Mouse (Mus musculus): Measurements from ENCODE around the gene Rasgrp4.
"Not testable (repeated sequence)": the region's sequence is repeated elsewhere in the genome, so short reads cannot be mapped to it uniquely, and the experiment has no call there.

Gene Rasgrp4

DNA sequence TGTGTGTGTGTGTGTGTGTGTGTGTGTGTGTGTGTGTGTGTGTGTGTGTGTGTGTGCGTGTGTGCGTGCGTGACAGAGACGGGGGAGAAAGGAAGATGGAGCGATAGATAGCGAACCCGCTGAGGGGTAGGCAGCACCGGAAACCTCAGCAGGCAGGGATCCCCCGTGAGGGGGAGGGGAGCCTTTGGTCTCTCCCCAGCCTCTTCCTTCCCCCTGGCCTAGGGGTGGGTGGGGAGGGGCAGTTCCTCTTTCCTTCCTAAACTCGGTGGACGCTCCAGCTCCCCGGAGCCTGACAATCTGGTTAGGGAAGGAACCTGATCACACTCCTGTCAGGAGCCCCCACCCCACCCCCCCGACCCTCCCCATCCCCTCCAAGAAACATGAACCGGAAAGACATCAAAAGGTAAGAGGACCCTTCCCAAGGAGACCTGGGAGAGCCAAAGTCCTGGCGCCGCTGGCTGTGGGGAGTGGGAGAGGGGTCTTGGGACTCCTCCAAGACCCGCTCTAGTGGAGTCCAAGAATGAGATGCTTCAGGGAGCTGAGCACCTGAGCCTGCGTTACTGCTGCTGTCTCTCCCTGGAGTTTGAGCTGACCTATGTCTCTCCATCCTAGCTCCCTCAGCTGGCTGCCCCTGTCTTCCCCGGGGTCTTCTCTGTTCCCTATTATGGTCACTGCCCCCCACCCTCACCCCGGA, at the start of gene Rasgrp4:
Rasgrp4 (plus strand) TSS at position 159 of the 694 bp plus-strand sequence.
- no peak for DNase-seq (ENCODE audit: low spot score in 2 of 2)

- no peak for DNase-seq (ENCODE audit: low spot score in 2 of 2)
Observed at GRCm38 (mm10) chr7:29085981-29086380, 48.7 kb upstream of the Rasgrp4 start.

GRCm38 (mm10) chr7:29086902-29087301, 47.7 kb upstream of the Rasgrp4 start:
- DNase-seq (ENCODE audit: low spot score in 2 of 2): no peak

- no peak for DNase-seq (ENCODE audit: low spot score in 2 of 2)
Observed at GRCm38 (mm10) chr7:29088817-29089216, 45.8 kb upstream of the Rasgrp4 start.

- no peak for DNase-seq (ENCODE audit: low spot score in 2 of 2)
Observed at GRCm38 (mm10) chr7:29097131-29097530, 37.5 kb upstream of the Rasgrp4 start.

- DNase-seq (ENCODE audit: low spot score in 2 of 2): no peak
Observed at GRCm38 (mm10) chr7:29101286-29102017, 33.2 kb upstream of the Rasgrp4 start.

- DNase-seq (ENCODE audit: low spot score in 2 of 2): peak in 1 of 2 experiments; percentile 46
Observed at GRCm38 (mm10) chr7:29108992-29109955, 25.4 kb upstream of the Rasgrp4 start.

- no peak for DNase-seq (ENCODE audit: low spot score in 2 of 2)
Observed at GRCm38 (mm10) chr7:29118142-29118851, 16.4 kb upstream of the Rasgrp4 start.

DNA sequence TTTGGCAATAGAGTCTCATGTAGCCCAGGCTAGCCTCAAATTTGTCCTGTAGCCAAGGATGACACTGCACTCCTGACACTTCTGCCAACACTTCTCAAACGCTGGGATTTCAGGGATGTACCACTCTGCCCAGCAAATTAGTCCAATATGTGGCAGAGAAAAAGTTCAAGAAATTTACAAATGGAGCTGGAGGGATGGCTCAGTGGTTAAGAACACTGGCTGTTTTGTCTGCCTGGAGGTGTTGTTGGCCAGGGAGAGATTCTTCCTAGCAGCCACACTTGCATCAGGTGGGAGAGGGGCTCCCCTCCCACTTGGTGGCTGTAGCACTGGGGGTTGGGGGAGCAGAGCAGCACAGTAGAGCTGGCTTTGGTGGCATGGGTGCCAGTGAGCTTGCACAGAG, 15.1 kb upstream of the Rasgrp4 start:
- DNase-seq (ENCODE audit: low spot score in 2 of 2): no peak

DNA sequence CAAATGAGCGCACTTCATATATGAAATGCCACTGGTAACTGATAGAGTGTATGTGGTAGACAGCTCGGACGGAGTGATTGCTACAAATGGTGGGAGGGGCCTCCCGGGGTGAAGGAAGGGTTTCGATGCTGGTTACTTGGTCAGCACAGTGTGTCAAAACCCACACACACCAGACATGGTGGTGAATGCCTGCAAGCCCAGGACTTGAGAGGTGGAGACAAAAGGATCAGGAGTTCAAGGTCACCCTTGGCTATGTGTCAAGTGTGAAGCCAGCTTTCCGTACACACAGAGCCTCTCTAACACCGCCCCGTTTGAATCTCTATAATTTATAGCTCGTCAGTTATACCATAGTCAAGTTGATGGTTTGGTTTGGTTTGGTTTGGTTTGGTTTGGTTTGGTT, 11.8 kb upstream of the Rasgrp4 start:
- DNase-seq (ENCODE audit: low spot score in 2 of 2): no peak

GRCm38 (mm10) chr7:29123531-29124358, 10.9 kb upstream of the Rasgrp4 start:
- no peak for DNase-seq (ENCODE audit: low spot score in 2 of 2)

DNA sequence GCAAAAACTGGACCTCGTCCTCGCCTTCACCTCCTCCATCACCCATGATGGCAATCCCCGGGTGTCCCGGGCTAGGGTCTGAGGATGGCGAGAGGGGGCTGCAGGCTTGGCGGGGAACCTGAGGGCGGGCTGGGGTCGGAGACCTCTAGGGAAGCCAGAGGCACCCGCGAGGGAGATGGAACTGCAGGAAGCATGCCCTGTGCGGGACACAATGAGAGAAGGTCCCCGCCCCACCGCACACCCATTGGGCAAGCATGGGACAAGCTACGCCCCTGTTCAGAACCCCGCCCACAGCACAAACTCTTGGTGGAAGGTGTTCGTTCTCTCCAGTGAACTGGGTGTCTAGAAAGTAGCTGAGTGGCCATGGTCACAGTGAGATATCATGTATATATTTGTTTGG, 9.7 kb upstream of the Rasgrp4 start, which contains the start of gene Ryr1:
Ryr1 (minus strand) TSS at position 210 of the 400 bp plus-strand sequence.
- peak in 1 of 2 experiments; percentile 14 for DNase-seq (ENCODE audit: low spot score in 2 of 2)

DNA sequence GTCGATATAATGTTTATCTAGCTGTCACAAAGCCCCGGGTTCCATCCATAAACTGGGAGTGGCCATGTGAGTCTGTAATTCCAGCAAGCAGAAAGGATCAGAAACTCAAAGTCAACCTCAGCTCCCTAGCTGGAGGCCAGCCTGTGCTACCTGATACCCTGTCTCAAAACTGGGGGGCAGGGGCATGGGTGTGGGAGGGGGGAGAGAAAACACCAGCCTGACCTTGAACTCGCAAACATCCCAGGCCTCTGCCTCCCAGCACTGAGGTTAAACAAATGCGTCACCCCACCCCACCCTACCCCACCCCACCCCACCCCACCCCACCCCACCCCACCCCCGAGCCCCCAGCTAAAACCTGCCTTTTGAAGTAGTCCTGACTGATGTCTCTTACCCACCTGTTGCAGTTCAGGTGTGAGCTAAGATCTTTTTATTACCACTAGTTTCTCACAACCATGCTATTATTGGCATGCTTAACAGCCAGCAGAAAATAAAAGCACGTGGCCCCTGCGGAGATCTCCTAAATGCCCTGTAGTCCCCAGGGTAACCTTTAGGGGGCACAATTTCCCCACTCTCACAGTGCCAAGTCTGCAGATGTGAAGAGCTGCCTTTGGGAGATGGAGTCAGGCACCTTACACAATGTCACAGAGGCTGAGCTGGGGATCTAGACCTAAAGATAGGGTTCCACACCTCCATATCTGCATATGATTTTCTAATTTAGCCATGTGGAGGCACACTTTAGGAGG, 8.3 kb upstream of the Rasgrp4 start:
- no peak for DNase-seq (ENCODE audit: low spot score in 2 of 2)

GRCm38 (mm10) chr7:29128725-29129124, 5.9 kb upstream of the Rasgrp4 start:
- no peak for DNase-seq (ENCODE audit: low spot score in 2 of 2)

GRCm38 (mm10) chr7:29134230-29134629, 421 bp upstream of the Rasgrp4 start:
- DNase-seq (ENCODE audit: low spot score in 2 of 2): no peak

DNA sequence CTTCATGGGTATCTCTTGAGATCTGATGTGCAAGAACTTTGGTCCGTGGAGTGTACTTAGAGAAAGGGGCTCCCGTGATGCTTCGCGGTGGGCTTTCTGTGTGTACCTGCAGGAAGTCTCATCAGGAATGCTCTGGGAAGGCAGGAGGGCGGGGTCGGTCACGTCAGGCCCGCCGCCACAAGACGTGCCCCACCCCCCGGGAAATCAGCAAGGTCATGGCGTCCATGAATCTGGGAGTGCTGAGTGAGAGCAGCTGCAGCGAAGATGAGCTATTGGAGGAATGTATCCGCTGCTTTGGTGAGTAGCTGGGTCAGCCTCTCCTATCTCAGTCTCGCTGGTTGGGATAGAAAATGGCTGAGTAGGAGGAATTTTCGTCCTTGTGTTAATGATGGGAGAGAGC, 2.8 kb downstream of the Rasgrp4 start:
- DNase-seq (ENCODE audit: low spot score in 2 of 2): no peak

DNA sequence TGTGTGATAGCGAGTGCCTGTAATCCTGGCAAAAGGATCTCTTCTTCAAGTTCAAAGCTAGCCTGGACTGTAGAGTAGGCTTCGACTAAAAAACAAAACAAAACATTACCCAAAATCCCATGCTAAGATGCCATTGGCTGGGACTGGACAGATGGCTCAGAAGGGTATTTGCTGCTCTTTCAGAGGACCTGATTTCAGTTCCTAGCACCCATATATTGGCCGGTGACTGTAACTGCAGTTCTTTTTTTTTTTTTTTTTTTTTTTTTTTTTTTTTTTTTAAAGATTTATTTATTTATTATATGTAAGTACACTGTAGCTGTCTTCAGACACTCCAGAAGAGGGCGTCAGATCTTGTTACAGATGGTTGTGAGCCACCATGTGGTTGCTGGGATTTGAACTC, 4.6 kb downstream of the Rasgrp4 start:
- DNase-seq (ENCODE audit: low spot score in 2 of 2): not testable (repeated sequence)

DNA sequence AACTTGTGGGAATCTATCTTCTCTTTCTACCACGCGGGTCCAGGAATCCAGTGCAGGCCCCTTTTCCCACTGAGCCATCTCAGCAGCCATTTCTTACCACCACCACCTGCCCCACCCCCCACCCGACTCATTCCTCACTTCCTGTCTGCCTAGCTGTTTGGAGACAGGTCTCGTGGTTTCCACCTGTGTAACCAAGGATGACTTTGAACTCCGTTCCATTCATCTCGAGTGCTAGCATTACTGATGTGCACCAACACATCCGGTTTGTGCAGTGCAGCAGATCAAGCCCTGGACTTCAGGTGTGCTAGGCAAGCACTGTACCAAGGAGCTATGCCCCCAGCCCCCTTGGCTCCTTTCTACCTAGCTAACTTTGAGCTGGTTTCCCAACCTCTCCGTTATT, 6.8 kb downstream of the Rasgrp4 start:
- no peak for DNase-seq (ENCODE audit: low spot score in 2 of 2)

- no peak for DNase-seq (ENCODE audit: low spot score in 2 of 2)
Observed at GRCm38 (mm10) chr7:29144006-29144405, 9.4 kb downstream of the Rasgrp4 start.
